Mouse (Mus musculus) hindbrain, embryonic 14.5 days (tissue): ENCODE measurements around the gene Cox4i1. TPM values are rescaled to one million over a fixed set of nuclear protein-coding genes. Genes with fewer than 3 reads are reported as not detected.

Experiments used
- ATAC-seq: fragments of 200-750 bp; cut with Nextera tagmentation; 2 replicates; pipeline ENCODE4 v1.8.0; 2017; ENCODE audit warnings: moderate number of reproducible peaks, mild to moderate bottlenecking, moderate TSS enrichment, moderate library complexity; ENCODE audit not compliant: low FRiP score
- DNase-seq: peaks from one replicate; pipeline ENCODE4 v3.0.0-alpha.2; 2015; ENCODE audit warnings: low spot score
- H3K27ac ChIP-seq: fragments of 300-500 bp; sonication (generic); 2 replicates; pipeline ENCODE4 v1.5.1; 2014; ENCODE audit warnings: mild to moderate bottlenecking, moderate library complexity
- H3K27me3 ChIP-seq: fragments of 300-500 bp; sonication (generic); 2 replicates; pipeline ENCODE4 v1.6.1; 2014; ENCODE audit warnings: mild to moderate bottlenecking, low read length, mixed read lengths; ENCODE audit not compliant: control insufficient read depth, insufficient read depth
- H3K36me3 ChIP-seq: fragments of 300-500 bp; sonication (generic); replicated peaks from 2 replicates; pipeline ENCODE4 v1.6.1; 2014; ENCODE audit not compliant: control insufficient read depth, insufficient read depth
- H3K4me1 ChIP-seq: fragments of 300-500 bp; sonication (generic); replicated peaks from 2 replicates; pipeline ENCODE4 v1.6.1; 2014; ENCODE audit warnings: antibody characterized with exemption, low read length, mixed read lengths; ENCODE audit not compliant: control insufficient read depth, insufficient read depth
- H3K4me2 ChIP-seq: fragments of 300-500 bp; sonication (generic); replicated peaks from 2 replicates; pipeline ENCODE4 v1.6.1; 2014; ENCODE audit warnings: mild to moderate bottlenecking, moderate library complexity
- H3K4me3 ChIP-seq: fragments of 300-500 bp; sonication (generic); replicated peaks from 2 replicates; pipeline ENCODE4 v1.5.1; 2014; ENCODE audit warnings: mild to moderate bottlenecking, low read length
- H3K9ac ChIP-seq: fragments of 300-500 bp; sonication (generic); 2 replicates; pipeline ENCODE4 v1.6.1; 2014
- H3K9me3 ChIP-seq: fragments of 300-500 bp; sonication (generic); 2 replicates; pipeline ENCODE4 v1.6.1; 2016; ENCODE audit warnings: low read length; ENCODE audit not compliant: control insufficient read depth
- WGBS: fragments of 180-500 bp; shearing (Covaris S2); extraction: QIAGEN DNeasy Blood & Tissue Kit; methylation state at CpG from one replicate; pipeline ENCODE4 v1.1.7; 2014; 5-methylcytosine and 5-hydroxymethylcytosine counted together
- polyA plus RNA-seq: library from polyadenylated mRNA; unstranded; fragments of >200 nt; fragmentation: Nextera tagmentation; extraction: Ambion mirVana; gene quantifications from 2 replicates; pipeline ENCODE4 v1.2.1, GENCODE M21; 2014

The Cox4i1 gene
- polyA plus RNA-seq, result 1,174 and 1,254 TPM in 2 replicates

DNA sequence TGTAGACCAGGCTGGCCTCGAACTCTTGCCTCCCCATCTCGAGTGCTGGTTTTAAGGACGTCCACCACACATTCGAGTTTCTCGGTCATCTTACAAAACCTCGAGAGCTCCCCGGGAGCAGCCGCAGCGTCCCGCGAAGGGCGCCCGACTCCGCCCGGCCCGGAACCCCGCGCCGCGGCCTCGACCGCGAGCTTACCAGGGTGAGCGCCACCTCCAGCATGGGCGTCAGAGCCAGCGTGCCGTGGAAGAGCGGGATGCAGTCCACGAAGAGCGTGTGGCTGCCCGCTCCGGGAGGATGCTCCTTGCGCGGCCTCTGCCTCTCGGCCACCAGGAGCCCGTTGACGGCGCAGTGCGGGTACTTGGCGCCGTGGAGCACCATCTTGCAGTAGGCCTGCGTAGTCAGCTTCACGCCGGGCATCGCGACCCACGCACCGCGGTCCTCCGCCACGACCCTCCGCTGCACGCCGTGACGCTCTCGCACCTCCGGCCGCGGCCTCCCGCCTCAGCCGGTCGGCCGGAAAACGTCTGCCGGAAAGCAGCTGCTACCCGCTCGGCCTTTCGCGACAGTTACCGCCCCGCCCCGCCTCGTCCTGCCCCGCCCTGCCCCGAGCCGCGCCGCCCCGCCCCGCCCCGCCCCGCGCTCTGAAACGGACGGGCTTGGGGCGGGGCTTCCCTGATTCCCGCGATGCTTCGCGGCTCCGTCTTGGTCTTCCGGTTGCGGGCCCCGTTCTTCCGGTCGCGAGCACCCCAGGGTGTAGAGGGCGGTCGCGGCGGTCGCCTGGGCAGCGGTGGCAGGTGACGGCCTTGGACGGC lies at the start of gene Cox4i1, which contains the start of gene Gm27021:
Gene Cox4i1, plus strand, starts transcription at position 662 of the 813 bp plus-strand sequence.
Gene Gm27021, minus strand, starts transcription at position 519 of the 813 bp plus-strand sequence.
- H3K27me3 ChIP-seq, result no peaks in the 10 kb centered on the region
- peak within 1 kb of the TSS; percentile 87 for H3K27ac ChIP-seq
- peak within 1 kb of the TSS; percentile 91 for H3K9ac ChIP-seq
- H3K9me3 ChIP-seq, result no peaks in the 10 kb centered on the region
- peaks cover 33% of the 10 kb centered on the region for H3K36me3 ChIP-seq
- H3K4me2 ChIP-seq, result peak within 1 kb of the TSS; percentile 87
- DNase-seq, result peak; percentile 94
- under 1% methylated on average over 67 of the region's 105 CpGs for WGBS
- ATAC-seq, result peak; percentile 93
- peak within 1 kb of the TSS; percentile 97 for H3K4me3 ChIP-seq
- H3K4me1 ChIP-seq, result peaks cover 30% of the 10 kb centered on the region

DNA sequence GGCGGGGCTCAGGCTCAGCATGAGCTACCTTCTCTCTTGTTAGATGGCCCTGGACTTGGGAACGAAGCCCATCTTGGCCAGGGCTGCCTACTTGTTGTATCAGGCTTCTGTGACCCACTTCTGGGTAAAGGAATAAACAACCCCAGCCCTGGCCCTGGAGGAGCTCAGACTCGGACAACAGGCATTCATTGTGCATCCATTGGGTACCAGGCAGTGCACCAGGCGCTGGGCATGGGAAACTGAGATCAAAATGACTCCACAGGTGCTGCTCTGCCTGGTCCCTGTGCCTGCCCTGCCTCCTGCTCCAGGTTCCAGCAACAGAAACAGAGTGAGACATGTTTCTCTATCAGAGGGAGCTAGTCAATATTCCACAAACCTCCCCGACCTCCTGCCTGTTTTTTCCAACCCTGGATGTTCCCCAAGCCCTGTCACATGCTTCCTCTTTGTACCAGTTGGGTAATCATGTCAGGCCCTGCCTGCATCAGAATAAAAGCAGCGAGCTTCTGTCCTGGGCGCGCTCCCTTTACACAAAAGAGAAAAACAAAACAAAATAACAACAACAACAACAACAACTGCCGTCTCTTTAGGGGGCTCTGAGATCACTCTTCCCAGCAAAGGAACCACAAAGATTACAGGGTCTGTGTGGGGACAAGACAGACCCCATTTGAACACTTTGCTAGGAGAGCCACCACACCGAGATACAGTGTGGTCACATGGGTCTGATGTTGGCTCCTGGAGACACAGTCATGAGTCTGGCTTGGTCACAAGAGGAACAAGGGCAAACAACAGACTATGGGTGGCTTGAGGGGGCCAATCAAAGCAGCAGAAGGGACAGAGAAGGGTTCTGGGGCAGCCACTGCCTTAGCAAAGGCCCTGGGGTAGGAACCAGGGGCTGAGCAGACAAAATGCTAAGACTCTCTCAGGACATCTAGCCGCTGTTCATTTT lies 48.5 kb upstream of the Cox4i1 start:
- no peaks in the 10 kb centered on the region for H3K27me3 ChIP-seq
- H3K36me3 ChIP-seq, result no peaks in the 10 kb centered on the region
- H3K9me3 ChIP-seq, result no peaks in the 10 kb centered on the region
- H3K4me2 ChIP-seq, result no peak overlapping the region
- ATAC-seq (no peak), DNase-seq (no peak)
- H3K4me3 ChIP-seq, result no peak overlapping the region
- H3K9ac ChIP-seq, result no peak overlapping the region
- peaks cover 15% of the 10 kb centered on the region for H3K4me1 ChIP-seq
- 71% methylated on average over 11 of the region's 11 CpGs for WGBS
- no peak overlapping the region for H3K27ac ChIP-seq

DNA sequence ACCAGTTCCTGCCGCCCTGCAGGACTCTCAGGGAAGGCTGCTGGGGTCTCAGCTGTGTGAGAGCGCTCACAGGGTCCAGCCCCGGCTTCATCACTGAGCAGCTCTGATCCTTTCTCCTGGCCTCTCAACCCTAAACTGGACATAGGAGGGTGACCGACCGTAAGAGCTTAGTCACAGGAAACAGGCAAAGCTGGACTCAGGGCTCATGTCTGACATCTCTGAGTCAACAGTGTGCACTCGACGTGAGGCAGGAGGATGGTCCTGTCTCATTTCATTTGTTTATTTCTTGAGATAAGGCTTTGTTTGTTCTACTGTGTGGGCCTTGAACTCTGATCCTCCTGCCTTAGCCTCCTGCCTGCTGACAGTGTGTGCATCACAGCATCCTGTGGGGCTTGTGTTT lies 47.6 kb upstream of the Cox4i1 start:
- Histone ChIP-seq H3K4me1 (peaks cover 15% of the 10 kb centered on the region), H3K4me3 (no peak overlapping the region), H3K27ac (no peak overlapping the region), H3K27me3 (no peaks in the 10 kb centered on the region), H3K9ac (no peak overlapping the region), H3K9me3 (no peaks in the 10 kb centered on the region), H3K4me2 (no peak overlapping the region), H3K36me3 (no peaks in the 10 kb centered on the region)
- ATAC-seq, result no peak
- 49% methylated on average over 7 of the region's 7 CpGs for WGBS
- no peak for DNase-seq

GRCm38 (mm10) chr8:120622161-120622560 lies 45.9 kb upstream of the Cox4i1 start:
- H3K9ac ChIP-seq, result no peak overlapping the region
- no peak for ATAC-seq
- H3K9me3 ChIP-seq, result no peaks in the 10 kb centered on the region
- peaks cover 12% of the 10 kb centered on the region for H3K4me1 ChIP-seq
- no peaks in the 10 kb centered on the region for H3K27me3 ChIP-seq
- H3K4me2 ChIP-seq, result no peak overlapping the region
- no peak overlapping the region for H3K4me3 ChIP-seq
- no peaks in the 10 kb centered on the region for H3K36me3 ChIP-seq
- no peak for DNase-seq
- H3K27ac ChIP-seq, result no peak overlapping the region
- WGBS, result 71% methylated on average over 14 of the region's 14 CpGs

DNA sequence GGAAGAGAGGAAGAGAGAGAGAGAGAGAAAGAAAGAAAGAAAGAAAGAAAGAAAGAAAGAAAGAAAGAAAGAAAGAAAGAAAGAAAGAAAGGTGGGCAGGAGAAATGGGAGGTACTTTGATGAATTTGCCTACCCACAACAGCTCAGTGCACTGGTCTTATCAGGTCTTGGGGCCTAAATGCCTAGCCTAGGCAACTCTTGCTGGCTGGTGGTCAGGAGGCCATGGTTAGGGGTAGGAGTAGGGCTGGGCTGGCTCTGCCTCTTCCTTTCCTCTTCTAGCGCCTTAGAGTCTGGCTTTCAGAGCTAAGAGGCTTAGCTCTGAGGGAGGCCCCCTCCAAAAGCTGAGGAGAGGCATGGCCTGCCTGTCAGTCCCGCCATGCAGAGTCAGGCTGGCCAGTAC lies 44.4 kb upstream of the Cox4i1 start:
- Histone ChIP-seq H3K9ac (no peak overlapping the region), H3K36me3 (no peaks in the 10 kb centered on the region), H3K4me3 (no peak overlapping the region), H3K9me3 (no peaks in the 10 kb centered on the region), H3K27ac (no peak overlapping the region), H3K4me1 (peaks cover under 1% of the 10 kb centered on the region; the same call in 1 of the 2 replicates), H3K27me3 (no peaks in the 10 kb centered on the region), H3K4me2 (no peak overlapping the region)
- DNase-seq (no peak), ATAC-seq (no peak)
- WGBS, result 43% methylated on average over 2 of the region's 2 CpGs

GRCm38 (mm10) chr8:120626461-120626860 lies 41.6 kb upstream of the Cox4i1 start:
- ATAC-seq (no peak), DNase-seq (no peak)
- WGBS, result 63% methylated on average over 11 of the region's 11 CpGs

GRCm38 (mm10) chr8:120627298-120627697 lies 40.7 kb upstream of the Cox4i1 start:
- no peaks in the 10 kb centered on the region for H3K4me1 ChIP-seq
- no peaks in the 10 kb centered on the region for H3K36me3 ChIP-seq
- H3K9ac ChIP-seq, result no peak overlapping the region
- DNase-seq, result no peak
- no peak overlapping the region for H3K27ac ChIP-seq
- H3K4me3 ChIP-seq, result no peak overlapping the region
- no peak overlapping the region for H3K4me2 ChIP-seq
- ATAC-seq, result no peak
- H3K27me3 ChIP-seq, result no peaks in the 10 kb centered on the region
- WGBS, result 71% methylated on average over 5 of the region's 5 CpGs
- H3K9me3 ChIP-seq, result no peaks in the 10 kb centered on the region

More at GRCm38 (mm10) chr8:120626461-120626860, 41.6 kb upstream of the Cox4i1 start:
- Histone ChIP-seq H3K9me3 (no peaks in the 10 kb centered on the region), H3K27ac (no peak overlapping the region), H3K36me3 (no peaks in the 10 kb centered on the region), H3K4me1 (no peaks in the 10 kb centered on the region), H3K27me3 (no peaks in the 10 kb centered on the region), H3K4me2 (no peak overlapping the region), H3K9ac (no peak overlapping the region), H3K4me3 (no peak overlapping the region)

- no peak overlapping the region for H3K27ac ChIP-seq
- ATAC-seq (no peak), DNase-seq (no peak)
- H3K36me3 ChIP-seq, result no peaks in the 10 kb centered on the region
- H3K4me1 ChIP-seq, result peaks cover 11% of the 10 kb centered on the region
- peaks cover 9% of the 10 kb centered on the region for H3K27me3 ChIP-seq
- H3K9ac ChIP-seq, result no peak overlapping the region
- no peak overlapping the region for H3K4me3 ChIP-seq
- 48% methylated on average over 5 of the region's 5 CpGs for WGBS
- no peaks in the 10 kb centered on the region for H3K9me3 ChIP-seq
- H3K4me2 ChIP-seq, result no peak overlapping the region
These were observed 38.0 kb upstream of the Cox4i1 start for GRCm38 (mm10) chr8:120630031-120630430.

DNA sequence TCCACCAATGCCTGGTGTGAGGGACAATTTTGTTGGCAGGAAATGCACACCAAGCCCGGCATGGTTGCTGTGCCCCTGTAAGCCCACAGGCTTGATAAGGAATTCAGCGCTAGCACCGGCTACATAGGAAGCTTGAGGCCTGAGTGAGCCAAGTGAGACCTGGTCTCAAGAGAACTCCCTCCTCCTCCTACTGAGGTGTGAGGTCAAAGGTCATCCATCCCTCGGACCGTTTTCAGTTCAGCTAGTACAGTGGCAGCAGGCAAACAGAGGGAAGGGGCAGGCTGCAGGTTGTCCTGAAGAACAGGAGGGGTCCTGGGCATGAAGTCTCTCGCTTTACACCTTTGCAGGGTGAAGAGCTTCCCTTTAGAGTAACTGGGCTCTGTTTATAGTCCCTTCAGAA lies 37.2 kb upstream of the Cox4i1 start:
- no peak overlapping the region for H3K4me2 ChIP-seq
- DNase-seq (no peak), ATAC-seq (no peak)
- no peak overlapping the region for H3K4me3 ChIP-seq
- no peak overlapping the region for H3K9ac ChIP-seq
- 57% methylated on average over 6 of the region's 6 CpGs for WGBS
- no peaks in the 10 kb centered on the region for H3K36me3 ChIP-seq
- no peak overlapping the region for H3K27ac ChIP-seq
- no peaks in the 10 kb centered on the region for H3K9me3 ChIP-seq
- peaks cover 11% of the 10 kb centered on the region for H3K4me1 ChIP-seq
- H3K27me3 ChIP-seq, result peaks cover 9% of the 10 kb centered on the region
